Mouse (Mus musculus): ENCODE measurements at regions not wholly inside any gene's neighbourhood (a gene's known extent, or its start where the extent isn't known, plus 50 kb on each side); places are given as distances from the start of the nearest gene placed in this dataset.

- TF ChIP-seq POLR2A (IDR thresholded peaks at IDR 0.05; ENCODE audit: borderline replicate concordance, control insufficient read depth, low read depth, low read length) (no peak), CTCF (IDR thresholded peaks at IDR 0.05; ENCODE audit: control insufficient read depth, insufficient read depth, low read length) (no peak)
Measured at GRCm38 (mm10) chr16:57857071-57857470, 102.5 kb upstream of the Col8a1 start.
